Mouse (Mus musculus) heart, adult 2 months (tissue): ENCODE results near the gene Disp3. TPM values are rescaled to one million over a fixed set of nuclear protein-coding genes. Genes with fewer than 3 reads are reported as not detected.

Experiments
- DNase-seq, 2 experiments: peaks; one replicate each; pipeline ENCODE4 v3.0.0; 2021
- H3K27ac ChIP-seq: fragments of 200-600 bp; 2 replicates; pipeline ENCODE4 v1.8.1; 2022
- H3K27me3 ChIP-seq: fragments of 200-500 bp; 2 replicates; pipeline ENCODE4 v1.6.1; 2012; ENCODE audit warnings: mild to moderate bottlenecking, low read length, inconsistent platforms, mixed read lengths; ENCODE audit not compliant: control insufficient read depth, insufficient read depth
- H3K36me3 ChIP-seq: fragments of 200-500 bp; 2 replicates; pipeline ENCODE4 v1.6.1; 2012; ENCODE audit warnings: low read length, inconsistent platforms; ENCODE audit not compliant: control insufficient read depth, insufficient read depth
- H3K4me1 ChIP-seq: fragments of 200-500 bp; 2 replicates; pipeline ENCODE4 v1.6.1; 2011; ENCODE audit warnings: low read length; ENCODE audit not compliant: control insufficient read depth, insufficient read depth
- H3K4me3 ChIP-seq: fragments of 200-600 bp; 2 replicates; pipeline ENCODE4 v1.8.1; 2022
- H3K79me2 ChIP-seq: fragments of 200-500 bp; replicated peaks from 2 replicates; pipeline ENCODE4 v1.6.1; 2012; ENCODE audit warnings: mild to moderate bottlenecking, inconsistent platforms, low read length, moderate library complexity, mixed read lengths; ENCODE audit not compliant: control insufficient read depth, insufficient read depth
- H3K9ac ChIP-seq: fragments of 200-500 bp; 2 replicates; pipeline ENCODE4 v1.6.1; 2012; ENCODE audit warnings: low read depth, mild to moderate bottlenecking, control low read depth, inconsistent platforms, low read length, mixed read lengths
- CTCF ChIP-seq: fragments of 200-600 bp; IDR thresholded peaks from 2 replicates; pipeline ENCODE4 v1.8.1; 2022; ENCODE audit warnings: antibody characterized with exemption, mild to moderate bottlenecking, moderate library complexity
- EP300 ChIP-seq: fragments of 200-500 bp; IDR thresholded peaks from 2 replicates; pipeline ENCODE4 v1.6.1; 2011; ENCODE audit warnings: low read depth, low read length, control low read depth; ENCODE audit not compliant: insufficient read depth
- POLR2A ChIP-seq: fragments of 200-500 bp; IDR thresholded peaks from 2 replicates; pipeline ENCODE4 v1.6.1; 2011; ENCODE audit warnings: mild to moderate bottlenecking, low read depth, low read length, control low read depth; ENCODE audit not compliant: insufficient read depth
- whole genome bisulfite sequencing: fragments of 180-500 bp; shearing (Covaris S2); methylation state at CpG from one replicate; pipeline ENCODE4 v1.1.7; 2018; 5-methylcytosine and 5-hydroxymethylcytosine counted together
- intact Hi-C: fragments of 180-260 bp; cut with DNase I; formaldehyde crosslinking; loops from one replicate; pipeline ENCODE4 v1.15.1; 2025
- polyA plus RNA-seq: library from polyadenylated mRNA; depleted of rRNA; stranded (reverse); fragments of >200 nt; gene quantifications from 2 replicates; pipeline ENCODE4 v1.2.3, GENCODE M21; 2012
- total RNA-seq, 2 experiments: library from RNA; stranded (reverse); gene quantifications; 2 replicates each; pipeline ENCODE4 v1.2.3; 2021

The Disp3 gene
- total and polyA plus RNA-seq, 3 experiments: not detected

DNA sequence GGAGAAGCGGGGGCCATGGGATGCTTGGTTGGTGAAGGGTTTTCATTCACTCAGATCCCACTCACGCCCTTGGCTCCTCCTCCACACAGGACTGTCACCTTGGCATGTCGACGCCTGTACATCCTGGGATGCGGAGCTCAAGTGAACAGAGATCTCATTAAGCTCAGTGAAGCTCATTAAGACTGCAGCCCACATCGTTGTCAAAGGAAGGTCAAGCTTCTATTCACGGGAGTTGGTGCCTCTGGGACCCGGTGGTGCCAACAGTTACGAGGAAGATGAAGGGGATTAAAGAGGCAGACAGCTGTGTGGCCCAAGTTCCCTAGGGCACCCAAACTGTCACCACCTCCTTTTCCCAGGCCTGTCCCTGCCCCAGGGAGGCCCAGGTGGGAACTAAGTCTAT, 49.5 kb downstream of the Disp3 start:
- WGBS: 48% methylated on average over 9 of the region's 9 CpGs
- no peaks in the 10 kb centered on the region for H3K27me3 ChIP-seq
- intact Hi-C loops: no loop called here

DNA sequence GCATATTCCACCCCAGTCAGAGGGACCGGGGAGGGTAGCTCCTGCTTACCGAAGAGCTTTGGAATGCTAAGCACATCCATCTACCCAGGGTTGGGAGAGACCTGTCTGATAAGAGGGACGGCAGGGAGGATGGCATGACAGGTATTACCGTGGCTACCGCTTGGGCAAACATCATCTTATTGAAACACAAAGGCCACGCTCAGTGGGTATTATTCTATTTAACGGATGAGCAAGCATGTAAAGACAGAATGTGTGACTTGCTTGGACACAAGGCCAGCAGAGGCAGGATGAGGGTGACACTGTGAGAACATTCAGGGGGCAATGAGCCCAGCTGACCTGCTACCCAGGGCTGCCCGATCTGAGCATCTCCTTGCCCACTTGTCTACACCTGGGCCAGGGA, 51.1 kb downstream of the Disp3 start:
- Histone ChIP-seq H3K79me2 (no peaks in the 10 kb centered on the region), H3K4me3 (no peak overlapping the region), H3K27me3 (no peaks in the 10 kb centered on the region), H3K4me1 (no peaks in the 10 kb centered on the region), H3K27ac (no peak overlapping the region), H3K9ac (no peak overlapping the region), H3K36me3 (no peaks in the 10 kb centered on the region)
- WGBS: 76% methylated on average over 8 of the region's 8 CpGs
- TF ChIP-seq EP300 (no peak), CTCF (no peak), POLR2A (no peak)
- DNase-seq: no peak
- intact Hi-C loops: no loop called here

More for the DNA sequence above, 49.5 kb downstream of the Disp3 start:
- no peak for DNase-seq
- TF ChIP-seq POLR2A (no peak), EP300 (no peak), CTCF (no peak)
- H3K9ac ChIP-seq: no peak overlapping the region
- no peaks in the 10 kb centered on the region for H3K36me3 ChIP-seq
- H3K4me3 ChIP-seq: no peak overlapping the region
- H3K4me1 ChIP-seq: no peaks in the 10 kb centered on the region
- H3K79me2 ChIP-seq: no peaks in the 10 kb centered on the region
- no peak overlapping the region for H3K27ac ChIP-seq

DNA sequence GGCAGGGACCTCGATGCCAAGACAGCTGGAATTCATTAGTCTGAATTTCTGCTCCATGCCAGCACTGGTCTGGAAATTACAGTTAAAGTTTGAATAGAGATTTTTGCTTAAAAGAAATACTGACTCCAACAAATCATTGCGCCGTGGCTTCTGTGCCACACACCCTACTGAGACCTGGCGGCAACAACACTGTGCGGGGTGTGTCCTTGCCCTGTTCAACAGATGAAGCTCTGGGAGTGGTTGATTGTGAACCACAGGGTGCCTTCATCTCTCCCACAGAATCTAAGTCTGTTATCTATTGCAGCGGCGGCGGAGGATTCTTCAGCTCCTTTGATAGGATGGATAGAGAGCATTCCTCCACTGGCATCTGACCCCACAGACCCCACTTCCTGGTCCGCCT, 54.7 kb downstream of the Disp3 start:
- no peaks in the 10 kb centered on the region for H3K27me3 ChIP-seq
- WGBS: 63% methylated on average over 9 of the region's 9 CpGs

DNA sequence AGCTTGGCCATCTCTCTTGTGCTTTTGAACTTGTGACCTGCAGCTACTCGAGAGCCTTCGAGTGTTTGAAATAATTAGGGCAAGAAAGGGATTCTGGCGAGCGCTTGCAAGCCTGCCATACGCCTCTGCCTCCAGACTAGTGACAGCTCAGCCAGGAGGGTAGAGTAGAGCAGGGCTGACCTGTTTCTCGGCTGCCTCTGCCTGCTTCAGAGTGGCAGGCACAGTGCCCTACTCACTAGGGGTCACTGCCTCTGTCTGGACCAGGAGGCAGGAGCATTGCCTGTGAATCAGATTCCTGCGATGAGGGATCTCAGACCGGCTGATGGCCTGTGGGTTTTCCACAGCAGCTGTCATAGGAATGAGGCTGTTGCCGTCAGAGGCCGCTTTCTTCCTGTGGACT, 55.1 kb downstream of the Disp3 start:
- Histone ChIP-seq H3K36me3 (no peaks in the 10 kb centered on the region), H3K4me3 (no peak overlapping the region), H3K27me3 (no peaks in the 10 kb centered on the region), H3K27ac (no peak overlapping the region), H3K79me2 (no peaks in the 10 kb centered on the region), H3K9ac (no peak overlapping the region), H3K4me1 (no peaks in the 10 kb centered on the region)
- no peak for TF ChIP-seq POLR2A
- TF ChIP-seq CTCF: no peak
- no peak for TF ChIP-seq EP300
- intact Hi-C loops: no loop called here
- DNase-seq: no peak
- 63% methylated on average over 10 of the region's 10 CpGs for WGBS

More for the DNA sequence above, 54.7 kb downstream of the Disp3 start:
- Histone ChIP-seq H3K79me2 (no peaks in the 10 kb centered on the region), H3K4me3 (no peak overlapping the region), H3K4me1 (no peaks in the 10 kb centered on the region), H3K27ac (no peak overlapping the region), H3K36me3 (no peaks in the 10 kb centered on the region), H3K9ac (no peak overlapping the region)
- DNase-seq: no peak
- intact Hi-C loops: no loop called here
- TF ChIP-seq POLR2A (no peak), CTCF (no peak)

DNA sequence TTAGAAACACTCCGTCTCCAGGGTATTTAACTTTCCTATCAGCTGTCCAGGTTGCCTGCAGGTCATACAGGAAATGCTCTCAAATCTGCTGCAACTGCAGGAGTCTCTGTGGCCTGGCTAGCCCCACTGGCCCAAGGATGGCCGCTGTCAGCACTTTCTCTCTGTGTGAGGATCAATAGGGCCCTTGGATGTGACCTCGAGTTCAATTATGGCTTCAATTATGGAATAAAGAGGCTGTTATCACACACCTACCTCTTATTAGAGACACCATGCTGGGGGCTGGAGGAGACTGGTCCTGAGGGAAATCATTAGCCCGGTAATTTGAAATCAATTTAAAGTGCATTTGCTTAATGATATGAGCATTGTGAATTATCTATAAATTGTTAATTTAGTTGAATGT, 55.6 kb downstream of the Disp3 start:
- no peaks in the 10 kb centered on the region for H3K79me2 ChIP-seq
- no peak for DNase-seq
- H3K36me3 ChIP-seq: no peaks in the 10 kb centered on the region
- no peak overlapping the region for H3K4me3 ChIP-seq
- 63% methylated on average over 4 of the region's 4 CpGs for WGBS
- no peak overlapping the region for H3K9ac ChIP-seq
- TF ChIP-seq CTCF: no peak
- no peak for TF ChIP-seq EP300
- no peak for TF ChIP-seq POLR2A
- H3K27me3 ChIP-seq: no peaks in the 10 kb centered on the region
- intact Hi-C loops: no loop called here
- no peak overlapping the region for H3K27ac ChIP-seq
- no peaks in the 10 kb centered on the region for H3K4me1 ChIP-seq

DNA sequence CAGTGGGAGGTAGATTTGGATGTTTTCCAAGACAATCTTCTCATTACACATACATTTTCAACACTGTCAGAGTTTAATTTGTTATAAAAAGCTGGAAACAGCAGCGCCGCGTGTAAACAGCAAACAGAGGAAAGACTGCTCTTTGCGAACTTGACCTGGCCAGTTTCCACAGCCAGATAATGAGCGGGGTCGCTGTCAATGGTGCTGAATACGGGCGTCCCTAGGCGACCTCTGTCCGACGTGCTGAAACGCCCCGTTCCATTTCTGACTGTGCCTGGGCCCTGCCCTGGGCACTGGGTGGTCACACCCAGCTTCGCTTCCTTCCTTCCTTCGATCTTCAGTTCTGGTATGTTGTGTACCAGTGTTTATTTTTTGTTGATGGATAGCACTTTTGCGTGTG, 58.1 kb downstream of the Disp3 start:
- intact Hi-C loops: no loop called here
- H3K79me2 ChIP-seq: no peaks in the 10 kb centered on the region
- no peaks in the 10 kb centered on the region for H3K4me1 ChIP-seq
- H3K27me3 ChIP-seq: no peaks in the 10 kb centered on the region
- H3K4me3 ChIP-seq: no peak overlapping the region
- TF ChIP-seq EP300 (no peak), POLR2A (no peak), CTCF (no peak)
- no peaks in the 10 kb centered on the region for H3K36me3 ChIP-seq
- peak; percentile 26 to 56 for DNase-seq
- no peak overlapping the region for H3K27ac ChIP-seq
- 9% methylated on average over 16 of the region's 16 CpGs for WGBS
- no peak overlapping the region for H3K9ac ChIP-seq
